Mouse (Mus musculus): Measurements from ENCODE around the gene Mpig6b.

Mpig6b gene

DNA sequence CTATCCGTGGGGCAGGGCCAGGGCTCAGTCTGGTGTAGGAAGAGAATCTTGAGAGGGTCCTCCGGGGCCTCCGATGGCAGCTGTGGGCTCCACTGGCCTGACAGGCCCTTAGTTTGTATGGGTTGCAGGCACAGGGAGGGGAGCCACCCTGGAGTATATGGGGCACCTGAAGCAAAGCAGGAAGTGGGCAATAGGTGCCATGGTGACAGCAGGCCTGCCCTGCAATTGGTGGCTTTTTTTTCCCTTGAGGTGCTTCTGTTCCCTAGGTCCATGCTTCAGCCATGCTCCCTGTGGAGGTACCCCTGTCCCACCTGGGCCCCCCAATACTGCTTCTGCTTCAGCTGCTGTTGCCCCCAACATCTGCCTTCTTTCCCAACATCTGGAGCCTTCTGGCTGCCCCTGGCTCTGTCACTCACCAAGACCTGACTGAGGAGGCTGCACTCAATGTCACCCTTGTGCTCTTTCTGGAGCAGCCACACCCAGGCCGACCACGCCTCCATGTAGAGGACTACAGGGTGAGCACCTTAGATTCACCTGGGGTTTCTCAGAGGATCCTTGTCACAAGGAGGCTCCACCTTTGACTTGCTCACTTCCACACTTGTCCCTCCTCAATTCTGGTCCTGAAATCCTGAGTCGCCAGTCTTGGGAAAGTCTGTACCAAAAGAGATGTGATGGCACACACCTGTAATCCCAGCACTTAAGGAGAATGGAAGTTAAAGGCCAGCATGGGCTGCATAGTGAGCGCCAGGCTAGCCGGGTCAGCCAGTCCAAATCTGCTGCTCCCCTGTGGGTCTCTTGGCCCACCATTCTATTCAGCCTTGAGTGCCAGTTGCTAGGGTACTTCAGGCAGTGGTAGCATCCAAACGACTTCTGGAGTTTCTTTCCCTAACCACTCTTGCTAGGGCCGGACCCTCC is 48.9 kb downstream of the Mpig6b start:
- DNase-seq (ENCODE audit: low spot score) = no peak

DNA sequence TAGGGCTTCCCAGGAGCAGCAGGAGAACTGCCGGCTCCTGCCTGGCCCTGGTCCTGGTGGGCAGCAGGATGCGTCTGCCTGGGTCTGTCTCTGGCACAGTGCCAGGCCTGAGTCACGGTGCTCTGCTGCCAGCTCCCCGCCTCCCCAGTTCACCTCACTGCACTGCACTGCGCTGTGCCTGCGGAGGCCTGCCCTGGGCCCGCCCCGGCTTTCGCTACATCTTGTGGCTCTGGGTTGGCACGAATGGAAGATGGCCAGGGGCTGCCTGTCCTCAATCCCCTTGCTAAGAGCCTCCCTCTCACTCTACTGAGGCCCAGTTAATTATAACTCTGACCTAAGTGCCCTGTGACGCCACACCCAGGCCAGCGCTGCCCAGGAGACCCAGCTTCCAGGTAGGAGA is 49.6 kb downstream of the Mpig6b start, which contains the start of gene Vwa7:
Vwa7 (plus strand) TSS at position 204 of the 400 bp plus-strand sequence.
- no peak for DNase-seq (ENCODE audit: low spot score)

DNA sequence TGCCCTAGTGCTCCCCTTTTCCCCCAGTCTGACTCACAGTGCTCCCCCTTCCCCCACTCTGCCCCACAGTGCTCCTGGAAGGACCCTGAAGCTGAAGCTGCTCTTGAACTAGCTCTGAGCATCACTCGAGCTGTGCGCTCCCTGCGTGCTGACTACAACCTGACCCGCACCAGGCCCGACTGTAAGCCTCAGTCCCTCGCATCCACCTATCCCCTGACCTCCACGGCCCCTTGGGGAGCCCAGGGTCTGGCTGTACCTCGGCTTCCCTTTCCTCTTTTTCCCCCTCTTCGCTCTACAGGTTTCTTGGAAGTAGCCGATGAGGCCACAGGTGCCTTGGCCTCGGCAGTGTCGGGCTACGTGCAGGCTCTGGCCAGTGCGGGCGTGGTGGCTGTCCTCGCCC is 50.7 kb downstream of the Mpig6b start:
- no peak for DNase-seq (ENCODE audit: low spot score)

DNA sequence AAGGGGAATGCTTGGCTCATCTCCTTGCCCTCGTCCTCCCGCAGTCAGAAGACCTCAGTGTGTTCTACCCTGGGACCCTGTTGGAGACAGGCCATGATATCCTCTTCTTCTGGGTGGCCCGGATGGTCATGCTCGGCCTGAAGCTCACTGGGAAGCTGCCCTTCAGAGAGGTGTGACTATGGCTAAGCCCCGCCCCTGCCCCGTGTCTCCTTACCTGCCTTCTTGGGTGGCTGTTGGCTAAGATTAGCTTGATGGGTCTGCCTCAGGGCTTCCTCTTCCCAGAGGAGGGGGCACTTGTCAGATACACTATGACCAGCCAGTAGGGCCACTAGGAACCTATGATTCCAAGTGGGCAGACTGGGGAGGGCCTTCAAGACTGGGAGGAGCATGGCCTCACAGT is 52.8 kb downstream of the Mpig6b start:
- no peak for DNase-seq (ENCODE audit: low spot score)

Data from c-Kit-positive CD71-positive TER-119-positive erythroid progenitor cells, embryonic 14.5 days (primary cell).